Mouse (Mus musculus): ENCODE results near the gene Ammecr1.

The Ammecr1 gene

GRCm38 (mm10) chrX:142829267-142829666, 137.3 kb downstream of the Ammecr1 start:
- no peak for DNase-seq (ENCODE audit: low read depth)

GRCm38 (mm10) chrX:142828184-142828908, 138.2 kb downstream of the Ammecr1 start:
- no peak for DNase-seq (ENCODE audit: low read depth)

- DNase-seq (ENCODE audit: low read depth) = no peak
These were observed 138.9 kb downstream of the Ammecr1 start for GRCm38 (mm10) chrX:142827644-142828043.

- no peak for DNase-seq (ENCODE audit: low read depth)
These were observed 141.2 kb downstream of the Ammecr1 start for GRCm38 (mm10) chrX:142825309-142825708.

GRCm38 (mm10) chrX:142821846-142822245, 144.7 kb downstream of the Ammecr1 start:
- DNase-seq (ENCODE audit: low read depth) = no peak

- no peak for DNase-seq (ENCODE audit: low read depth)
These were observed 145.3 kb downstream of the Ammecr1 start for GRCm38 (mm10) chrX:142821239-142821638.

- no peak for DNase-seq (ENCODE audit: low read depth)
These were observed 148.4 kb downstream of the Ammecr1 start for GRCm38 (mm10) chrX:142818057-142818682.

- DNase-seq (ENCODE audit: low read depth) = no peak
These were observed 153.4 kb downstream of the Ammecr1 start for GRCm38 (mm10) chrX:142813146-142813545.

- DNase-seq (ENCODE audit: low read depth) = no peak
These were observed 158.1 kb downstream of the Ammecr1 start for GRCm38 (mm10) chrX:142808411-142808810.

GRCm38 (mm10) chrX:142806620-142807061, 159.9 kb downstream of the Ammecr1 start:
- DNase-seq (ENCODE audit: low read depth) = no peak

GRCm38 (mm10) chrX:142806126-142806525, 160.4 kb downstream of the Ammecr1 start:
- no peak for DNase-seq (ENCODE audit: low read depth)

- no peak for DNase-seq (ENCODE audit: low read depth)
These were observed 161.9 kb downstream of the Ammecr1 start for GRCm38 (mm10) chrX:142804596-142804995.

All from c-Kit-positive CD71-positive TER-119-negative erythroid progenitor cells, embryonic 14.5 days (primary cell).